Mouse (Mus musculus) gastrocnemius, postnatal 14 days (tissue): ENCODE results near the gene Podxl. TPM values are rescaled to one million over a fixed set of nuclear protein-coding genes. Genes with fewer than 3 reads are reported as not detected.

Experiments
- DNase-seq: peaks from one replicate; pipeline ENCODE4 v3.0.0; 2021; ENCODE audit warnings: mixed read lengths
- intact Hi-C: fragments of 180-260 bp; cut with DNase I; formaldehyde crosslinking; loops from one replicate; pipeline ENCODE4 v1.15.1; 2025; ENCODE audit warnings: low total_unique reads
- total RNA-seq, 2 experiments: library from RNA; stranded (reverse); gene quantifications; 2 replicates each; pipeline ENCODE4 v1.2.3; 2021

Gene Podxl
- total RNA-seq, 2 experiments from 2014 or later = 24.9 to 30.4 TPM

- no peak for DNase-seq
- intact Hi-C loops = no loop called here
Observed at GRCm38 (mm10) chr6:31489950-31490349, 73.8 kb downstream of the Podxl start.

GRCm38 (mm10) chr6:31486601-31487000 lies 77.2 kb downstream of the Podxl start:
- DNase-seq = no peak

GRCm38 (mm10) chr6:31480008-31480407 lies 83.8 kb downstream of the Podxl start:
- no peak for DNase-seq
- intact Hi-C loops = no loop called here

More at GRCm38 (mm10) chr6:31486601-31487000, 77.2 kb downstream of the Podxl start:
- intact Hi-C loops = no loop called here

- no peak for DNase-seq
- intact Hi-C loops = no loop called here
Observed at GRCm38 (mm10) chr6:31478221-31478620, 85.6 kb downstream of the Podxl start.

Other genes starting within 250 kb of the Podxl start
- gene Mkln1, start 165.2 kb downstream of the Podxl start, total RNA-seq = 100 to 1,000 TPM; 109 to 112 TPM